Mouse (Mus musculus) layer of hippocampus, postnatal 14 days (tissue): ENCODE results near the gene Abcg8. TPM values are rescaled to one million over a fixed set of nuclear protein-coding genes. Genes with fewer than 3 reads are reported as not detected.

Source experiments
- DNase-seq, 2 experiments: peaks; one replicate each; pipeline ENCODE4 v3.0.0; 2021 to 2022; ENCODE audit warnings: low spot score in 2 of 2, mixed read lengths in 1 of 2
- total RNA-seq, 2 experiments: library from RNA; stranded (reverse); gene quantifications; 2 replicates each; pipeline ENCODE4 v1.2.3; 2021

The Abcg8 gene
- total RNA-seq, 2 experiments from 2014 or later = not detected

DNA sequence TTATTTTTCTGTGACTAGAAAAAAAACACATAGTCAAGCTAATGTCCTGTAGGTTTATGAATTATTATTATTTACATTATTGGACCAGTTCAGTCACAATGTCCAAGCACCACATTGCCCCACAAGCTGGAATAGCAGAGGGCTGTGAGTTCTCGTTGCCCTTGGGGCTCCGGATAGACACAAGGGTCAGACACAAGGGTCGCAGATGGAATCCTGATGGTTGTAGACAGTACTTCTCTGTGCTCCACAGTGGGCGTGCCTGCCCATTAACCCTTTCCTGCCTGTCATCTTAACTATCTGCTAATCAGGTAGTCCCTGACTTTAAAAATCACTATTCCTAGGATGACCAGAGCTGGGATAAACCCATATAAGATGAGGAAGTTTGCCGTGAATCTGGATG is 17.9 kb upstream of the Abcg8 start:
- no peak for DNase-seq

DNA sequence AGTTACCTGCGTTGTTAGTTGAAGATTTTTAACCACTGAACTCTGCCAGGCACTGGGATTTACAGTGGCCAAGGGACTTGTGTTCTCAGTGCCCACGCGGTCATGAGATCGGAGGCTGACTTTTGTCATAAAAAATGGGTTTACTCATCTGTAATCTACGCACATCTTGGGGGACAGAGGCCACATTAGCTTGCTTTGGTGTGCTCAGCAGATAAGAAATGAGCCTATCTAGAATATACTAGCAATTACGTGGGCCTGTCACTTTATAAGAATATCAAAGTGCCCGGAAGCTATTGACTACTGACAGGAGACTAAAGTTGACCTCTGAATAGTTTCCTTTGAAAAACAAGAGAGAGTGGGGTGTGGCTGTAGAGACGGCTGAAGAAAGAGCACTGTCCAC is 17.2 kb upstream of the Abcg8 start:
- no peak for DNase-seq

DNA sequence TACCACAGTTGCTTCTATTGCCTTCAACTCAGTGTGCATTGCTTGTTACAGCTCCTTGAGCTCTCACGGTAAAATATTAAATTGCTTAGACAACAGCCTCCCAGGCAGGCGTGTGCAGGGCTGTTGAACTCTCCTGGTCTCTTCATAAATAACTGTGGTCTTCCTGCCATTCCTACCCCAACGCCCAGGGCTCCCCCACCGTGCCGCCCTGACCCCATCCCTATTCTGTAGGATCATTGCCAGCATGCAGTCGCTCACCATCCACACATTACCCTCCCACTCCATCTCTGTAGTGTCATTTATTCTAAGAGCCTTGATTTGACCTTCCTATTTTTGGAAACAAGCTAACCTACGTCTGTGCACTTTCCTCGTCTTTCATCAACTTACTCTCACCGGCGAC is 11.0 kb upstream of the Abcg8 start:
- DNase-seq = no peak

DNA sequence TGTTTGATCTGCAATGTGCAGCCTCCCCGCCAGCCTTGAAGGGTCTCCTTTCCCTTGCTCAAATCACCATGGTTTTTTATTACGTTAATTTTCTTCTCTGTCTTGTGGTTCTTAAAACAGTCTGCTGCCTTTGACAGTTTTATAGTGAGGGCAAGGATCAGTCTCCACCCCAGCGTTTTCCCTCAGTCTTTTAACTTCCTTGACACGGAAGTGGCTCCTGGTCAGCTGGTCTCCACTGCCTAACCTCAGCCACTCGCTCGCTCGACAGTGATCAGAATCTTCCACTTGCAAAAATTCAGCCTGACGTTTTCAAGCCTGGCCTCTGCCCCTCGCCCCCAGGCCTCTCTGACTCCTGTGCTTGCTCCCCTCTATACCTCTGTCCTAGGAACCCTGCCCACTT is 10.4 kb upstream of the Abcg8 start:
- no peak for DNase-seq

DNA sequence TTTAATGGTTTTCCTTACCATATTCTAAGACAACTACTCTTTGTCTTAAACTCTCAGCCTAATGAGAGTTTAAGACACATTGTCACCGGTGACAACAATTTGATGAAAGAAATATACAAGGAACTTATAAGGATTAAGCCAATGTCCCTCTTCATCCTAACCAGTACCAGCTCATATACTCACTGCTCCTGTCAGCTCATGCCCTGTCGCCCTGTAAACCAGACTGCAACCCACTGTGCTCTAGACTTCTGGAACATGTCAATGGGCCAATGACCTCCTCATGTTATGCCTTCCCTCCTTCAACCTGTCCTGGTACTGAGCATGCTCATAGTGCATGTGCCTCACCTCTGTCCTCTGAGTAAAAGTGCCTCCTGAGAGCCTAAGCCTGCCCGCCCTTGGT is 8.3 kb upstream of the Abcg8 start:
- DNase-seq = no peak

DNA sequence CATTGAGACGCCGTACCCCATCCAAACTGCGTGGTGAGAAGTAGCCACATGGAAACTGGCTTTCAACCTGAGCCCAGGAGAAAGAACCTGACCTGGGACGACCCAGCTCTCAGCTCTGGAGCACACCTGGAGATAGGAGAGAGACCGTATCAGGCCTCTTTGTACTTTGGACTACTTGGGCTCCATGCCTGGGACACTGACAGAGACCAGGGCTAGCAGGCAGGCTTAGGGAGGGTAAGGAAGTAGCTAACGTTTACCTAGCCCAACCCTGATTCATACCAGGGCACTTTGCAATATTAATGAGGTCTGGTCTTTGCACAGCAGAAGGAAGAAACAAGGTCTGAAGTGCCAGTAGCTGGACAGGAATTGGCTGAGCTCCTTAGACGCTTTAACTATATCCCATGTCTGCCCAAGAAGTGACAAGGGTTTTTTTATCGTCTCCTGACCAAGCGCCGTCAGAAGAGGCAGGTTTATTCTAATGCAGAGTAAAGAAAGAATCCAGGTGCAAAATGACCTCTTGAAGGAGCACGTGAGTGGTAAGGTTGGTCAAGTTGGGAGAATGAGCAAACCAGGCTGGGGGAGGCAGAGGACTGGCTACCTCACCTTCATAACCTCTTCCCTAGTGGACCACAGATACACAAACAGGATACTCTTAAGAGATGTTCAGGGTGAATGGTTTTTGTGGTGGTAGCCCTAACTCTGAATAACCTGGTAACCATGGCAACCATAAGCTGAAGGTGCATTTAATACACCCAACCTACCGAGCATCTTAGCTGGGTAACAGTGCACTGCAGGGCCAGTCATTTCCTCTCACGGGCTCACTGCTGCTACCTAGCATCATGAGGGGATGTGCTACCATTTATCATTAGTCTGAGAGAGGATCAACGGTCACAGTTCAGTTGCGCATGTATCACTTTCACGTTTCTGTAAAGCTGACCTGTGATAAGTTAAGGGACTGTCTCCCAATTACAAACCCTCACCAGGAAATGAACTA is 3.4 kb upstream of the Abcg8 start:
- no peak for DNase-seq

DNA sequence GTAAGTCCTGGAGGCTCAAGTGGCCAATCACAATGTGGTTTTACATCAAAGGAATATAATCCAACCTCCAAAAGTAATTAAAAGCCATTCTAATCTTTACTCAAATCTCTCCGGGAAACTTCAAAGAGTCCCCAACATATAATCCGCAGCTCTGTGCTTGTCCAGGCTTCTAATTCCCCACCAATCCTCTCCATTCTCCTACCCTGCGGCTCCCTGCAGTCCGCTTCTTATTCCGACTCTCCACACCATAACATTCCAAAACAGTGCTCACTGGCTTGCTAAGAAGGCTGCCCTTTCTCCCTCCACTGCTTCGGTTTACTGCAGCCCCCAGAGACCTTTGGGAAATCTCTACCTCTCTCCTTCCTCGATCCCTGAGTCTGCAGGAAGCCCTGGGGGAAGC is 2.1 kb upstream of the Abcg8 start:
- no peak for DNase-seq

DNA sequence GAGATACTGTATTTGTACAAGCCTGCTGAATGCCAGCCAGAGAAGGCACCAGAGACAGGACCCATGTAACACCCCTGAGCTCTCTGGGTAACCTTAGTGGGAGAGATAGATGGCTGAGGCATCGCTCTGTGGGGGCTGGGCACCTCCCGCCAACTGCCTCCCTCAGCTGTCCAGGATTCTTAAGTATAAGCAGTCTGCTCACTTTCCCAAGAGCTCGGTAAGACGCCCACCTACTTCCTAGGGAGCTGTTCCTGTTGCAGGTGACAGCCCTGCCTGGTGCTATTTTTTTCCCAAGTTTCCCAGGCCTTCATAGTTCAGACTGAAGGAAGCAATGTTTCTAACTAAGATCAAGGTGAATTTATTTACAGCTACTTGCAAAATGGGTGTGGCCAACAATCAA is 898 bp upstream of the Abcg8 start:
- DNase-seq = no peak

DNA sequence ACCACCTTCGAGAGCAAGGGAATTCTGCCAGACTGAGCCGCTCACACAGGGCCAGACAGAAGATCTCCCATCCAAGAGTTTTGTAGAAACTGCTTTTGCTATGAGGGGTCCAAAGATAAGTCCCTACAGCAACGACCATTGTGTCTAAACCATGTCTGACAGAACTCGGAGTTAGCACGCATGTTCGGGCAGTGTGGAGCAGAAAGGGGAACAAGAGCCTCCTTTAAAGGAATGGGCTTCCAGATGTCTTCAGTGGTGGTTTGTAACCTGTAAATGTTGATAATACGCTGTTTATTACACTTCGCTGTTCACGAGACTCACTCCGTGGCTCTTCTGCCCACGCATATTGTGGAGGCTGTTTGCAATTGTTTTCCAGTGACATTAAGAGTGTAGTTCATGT is 1.5 kb downstream of the Abcg8 start:
- DNase-seq = no peak

DNA sequence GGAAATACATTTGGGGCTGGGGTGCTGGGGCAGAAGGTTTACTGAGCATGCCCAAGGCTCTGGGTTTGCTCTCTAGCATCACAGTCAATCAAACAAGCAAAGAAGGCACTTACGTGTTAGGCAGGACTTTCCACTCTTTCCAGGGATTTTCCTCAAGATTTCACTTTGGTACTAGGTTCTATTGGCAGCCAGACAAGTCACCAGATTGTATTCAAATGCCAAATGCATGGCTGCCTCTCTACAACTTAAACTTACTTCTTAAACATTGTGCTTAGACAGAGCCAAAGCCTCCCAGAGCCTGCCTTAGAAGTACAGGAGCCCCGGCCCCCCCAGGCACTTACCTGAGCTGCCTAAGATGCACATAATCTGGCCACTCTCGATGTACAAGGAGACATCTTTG is 5.6 kb downstream of the Abcg8 start:
- DNase-seq = peak in 1 of 2 experiments; percentile 21

DNA sequence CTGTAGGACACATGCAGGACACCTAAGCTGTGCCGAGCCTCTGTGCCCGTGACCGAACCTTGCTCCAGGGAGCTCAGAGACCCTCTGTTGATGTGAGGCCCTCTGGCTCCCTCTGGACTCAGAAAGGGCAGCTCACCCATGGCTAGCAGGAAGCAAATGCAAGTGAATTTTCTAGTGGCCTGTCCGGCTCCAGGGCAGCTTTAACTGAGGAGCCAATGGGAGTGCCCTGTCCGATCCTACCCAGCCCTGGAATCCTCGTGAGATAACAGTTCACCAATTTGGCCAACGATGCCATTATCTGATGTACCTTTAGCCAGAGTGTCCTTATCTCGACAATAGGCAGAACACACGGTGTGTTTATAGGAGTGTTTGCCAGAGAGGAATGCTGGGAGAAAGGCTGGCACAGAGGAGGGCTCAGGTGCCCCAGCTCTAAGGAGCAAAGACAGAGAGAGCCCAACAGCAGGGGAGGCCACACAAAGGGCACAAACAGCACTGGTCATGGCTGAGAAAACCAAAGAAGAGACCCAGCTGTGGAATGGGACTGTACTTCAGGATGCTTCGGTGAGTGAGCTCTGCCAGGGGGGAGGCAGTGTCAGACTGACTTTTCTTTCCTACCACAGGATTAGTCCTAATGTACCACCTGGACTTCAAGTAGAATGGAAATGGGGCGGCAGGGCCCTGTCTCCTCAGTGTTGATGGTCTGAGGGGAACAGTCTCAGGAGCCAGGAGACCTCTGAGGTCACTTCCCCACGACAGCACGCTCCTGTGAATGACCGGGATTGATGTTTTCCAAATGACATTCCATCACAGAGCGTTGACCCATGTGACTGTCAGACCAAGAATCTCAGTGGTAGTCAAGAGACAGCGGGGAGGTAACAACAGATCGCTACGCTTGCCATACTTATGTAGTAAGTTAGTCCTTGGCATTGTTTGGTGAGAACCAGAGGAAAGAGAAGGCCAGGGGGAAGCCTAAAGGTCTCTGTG is 6.9 kb downstream of the Abcg8 start, which contains the start of gene Abcg5:
Gene Abcg5 (minus strand): TSS at position 278 of the 984 bp plus-strand sequence.
- DNase-seq = no peak

DNA sequence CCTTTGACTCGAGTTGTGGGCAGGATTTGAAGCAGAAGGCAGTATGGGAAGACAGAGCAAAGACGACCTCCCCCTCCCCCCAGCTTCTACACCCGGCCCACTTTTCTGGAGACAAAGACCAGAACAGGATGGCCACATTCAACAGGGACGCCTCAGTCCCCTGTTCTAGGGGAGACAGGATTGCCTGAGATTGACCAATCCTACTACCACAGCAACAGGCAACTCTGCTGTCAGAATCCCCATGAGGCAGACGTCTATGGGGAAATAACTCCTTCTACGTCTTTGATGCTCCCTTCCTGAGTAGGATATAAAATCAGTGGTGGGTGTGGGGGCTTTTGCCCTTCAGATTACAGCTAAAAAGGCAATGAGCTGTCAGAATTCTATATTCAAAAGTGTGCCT is 8.2 kb downstream of the Abcg8 start:
- no peak for DNase-seq

DNA sequence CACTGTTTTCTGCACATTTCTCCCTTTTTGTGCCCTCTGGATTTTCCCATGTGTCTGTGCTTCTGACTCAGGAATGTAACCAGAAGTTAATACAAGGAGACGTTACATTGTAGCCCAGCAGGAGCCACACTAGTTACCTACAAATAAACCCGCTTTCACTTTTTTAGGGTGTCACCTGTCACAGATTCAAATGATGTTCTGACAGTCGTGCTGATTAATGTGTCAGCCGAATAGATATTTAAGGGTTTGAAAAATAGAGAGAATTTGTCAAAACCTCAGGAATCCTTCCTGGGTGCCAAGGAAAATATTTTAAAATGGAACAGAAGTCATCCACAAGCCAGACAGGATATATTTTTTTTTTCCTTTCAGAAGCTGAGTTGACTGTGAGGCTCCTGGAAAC is 9.2 kb downstream of the Abcg8 start:
- DNase-seq = no peak

DNA sequence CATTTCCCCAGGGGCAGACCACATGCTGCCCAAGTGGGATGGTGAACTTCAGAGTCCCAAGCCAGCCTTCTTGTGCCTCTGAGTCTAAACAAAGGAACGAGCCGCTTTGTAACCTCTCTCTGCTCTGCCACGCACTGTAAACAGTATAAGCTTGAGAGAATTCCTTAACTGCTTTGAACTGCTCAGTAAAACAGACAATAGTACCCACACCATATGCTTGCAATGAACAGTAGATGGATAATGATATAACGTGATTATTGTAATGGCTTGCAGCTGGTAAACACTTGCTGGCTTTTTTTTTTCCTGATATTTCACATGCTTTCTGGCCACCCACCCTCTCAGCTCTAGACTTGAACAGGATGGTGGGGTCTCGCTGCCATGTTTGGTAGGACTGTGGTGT is 11.9 kb downstream of the Abcg8 start:
- no peak for DNase-seq

DNA sequence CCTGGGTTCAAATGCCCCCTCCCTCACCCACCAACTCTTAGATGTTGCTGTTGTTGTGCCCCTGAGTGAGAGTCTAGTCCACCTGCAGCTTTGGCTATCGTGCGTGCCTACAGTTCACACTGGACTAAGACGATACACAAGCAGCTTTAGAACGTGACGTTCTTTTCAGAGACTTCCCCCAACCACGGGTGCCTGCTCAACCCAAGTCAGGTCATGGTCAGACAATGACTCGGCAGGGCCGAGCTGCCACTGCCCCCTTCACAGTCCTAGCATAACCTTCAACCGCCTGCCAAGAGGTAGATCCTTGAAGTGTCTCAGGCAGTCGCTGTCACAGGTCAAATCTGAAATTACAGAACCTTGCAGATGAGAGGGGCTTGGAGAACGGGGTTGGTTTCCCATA is 12.7 kb downstream of the Abcg8 start:
- no peak for DNase-seq

DNA sequence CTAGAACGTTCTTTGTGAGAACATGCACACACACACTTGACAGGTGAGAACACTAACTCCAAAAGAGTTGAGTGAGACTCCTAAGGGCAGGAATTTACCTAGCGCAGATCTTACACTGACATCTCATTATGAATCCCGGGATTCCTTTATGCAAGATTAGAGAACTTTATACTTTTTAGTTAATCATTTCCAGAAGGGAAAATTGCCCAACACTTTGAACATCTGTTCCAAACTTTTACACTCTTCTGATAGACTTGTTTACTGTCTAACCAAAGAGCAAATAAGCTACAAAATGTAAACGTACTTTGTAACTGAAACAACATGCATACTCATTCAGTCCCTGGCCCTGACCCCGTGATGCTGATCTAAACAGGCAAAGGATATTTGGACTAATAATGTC is 13.2 kb downstream of the Abcg8 start:
- DNase-seq = no peak

DNA sequence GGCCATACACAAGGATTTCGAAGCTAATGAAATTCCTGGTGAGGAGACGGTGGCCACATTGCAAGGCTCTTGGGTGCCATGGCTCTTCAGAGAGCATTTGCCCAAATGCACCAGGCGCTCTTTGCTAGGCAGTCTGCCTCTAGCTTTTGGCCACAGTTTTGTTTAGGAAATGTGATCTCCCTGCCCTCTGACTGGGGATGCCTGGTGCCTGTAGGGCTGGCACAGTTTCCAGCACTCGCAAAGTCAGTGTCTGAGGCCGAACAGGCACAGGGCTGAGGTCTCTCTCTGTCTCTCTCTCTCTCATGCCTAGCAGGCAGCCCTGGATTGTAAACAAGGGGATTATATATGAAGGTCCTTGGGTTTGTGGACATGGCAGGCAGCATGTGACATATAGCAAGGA is 14.0 kb downstream of the Abcg8 start:
- DNase-seq = no peak

DNA sequence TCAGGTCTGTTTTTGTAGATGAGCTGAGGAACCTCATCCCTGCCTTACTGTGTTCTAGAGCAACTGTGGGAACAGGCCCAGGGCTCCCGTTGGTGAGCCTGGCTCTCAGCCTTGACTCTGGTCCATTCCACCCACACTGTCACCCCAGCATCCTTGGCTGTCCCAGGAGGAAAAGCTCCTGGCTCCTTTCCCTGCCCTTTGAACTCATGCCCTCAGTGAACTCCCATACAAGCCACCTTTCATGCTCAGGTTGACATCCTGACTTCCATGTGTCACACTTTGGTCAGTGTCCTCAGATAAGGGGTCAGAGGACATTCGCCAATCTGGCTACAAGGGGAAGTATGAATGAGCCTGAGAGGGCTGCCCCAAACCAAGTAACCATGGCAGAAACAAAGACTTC is 17.6 kb downstream of the Abcg8 start:
- no peak for DNase-seq

DNA sequence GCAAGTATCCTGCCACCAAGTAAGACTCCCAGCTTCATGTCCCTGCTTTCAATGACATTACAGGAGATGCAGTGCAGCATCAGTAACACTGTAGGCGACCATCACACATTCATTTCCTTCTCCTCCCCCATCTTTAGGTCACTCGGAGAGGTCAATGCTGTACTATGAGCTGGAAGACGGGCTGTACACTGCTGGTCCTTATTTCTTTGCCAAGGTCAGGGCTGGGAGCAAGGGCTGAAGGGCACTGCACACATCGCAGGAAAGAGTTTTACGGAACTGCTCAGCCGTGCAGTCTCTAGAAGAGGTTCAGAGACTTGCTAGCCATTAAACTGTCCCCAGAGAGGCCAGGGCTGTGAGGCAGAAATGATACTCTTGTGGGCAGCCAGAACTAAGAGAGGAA is 20.4 kb downstream of the Abcg8 start:
- DNase-seq = no peak

DNA sequence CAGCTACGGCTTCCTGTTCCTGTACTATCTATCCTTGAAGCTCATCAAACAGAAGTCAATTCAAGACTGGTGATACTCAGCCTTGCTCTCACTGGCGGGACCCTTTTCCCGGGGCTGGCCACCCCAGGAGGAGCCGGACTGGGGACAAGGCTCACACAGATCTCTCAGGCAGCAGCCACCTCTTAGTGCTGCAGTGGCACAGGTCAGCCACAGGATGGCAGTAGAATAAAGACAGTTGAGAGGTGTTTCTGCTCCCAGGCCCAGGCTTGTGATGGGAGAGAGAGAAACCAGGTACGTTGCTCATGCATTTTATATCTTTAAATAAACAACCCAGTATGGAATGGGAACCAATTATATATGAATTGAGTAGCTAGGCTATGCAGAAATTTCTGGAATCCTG is 22.6 kb downstream of the Abcg8 start:
- DNase-seq = peak; percentile 67 to 78

DNA sequence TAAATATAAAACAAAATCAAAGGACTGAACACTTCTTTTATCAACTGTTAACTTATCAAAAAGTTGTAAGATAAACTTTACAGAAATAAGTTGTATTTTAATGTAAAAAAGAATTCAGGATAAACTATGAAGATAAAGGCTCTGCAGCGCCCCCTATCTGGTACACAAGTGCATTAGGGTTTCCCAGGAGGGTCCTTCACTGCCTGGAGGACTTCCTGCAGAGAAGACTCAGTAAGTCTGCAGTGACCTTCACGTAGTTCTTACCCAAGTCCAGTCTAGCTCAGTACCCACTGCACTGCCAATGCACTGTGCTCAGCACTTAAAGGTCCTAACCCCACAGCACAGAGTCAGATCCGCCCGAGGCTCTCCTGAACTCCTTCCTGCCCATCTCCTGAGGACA is 31.3 kb downstream of the Abcg8 start:
- no peak for DNase-seq

DNA sequence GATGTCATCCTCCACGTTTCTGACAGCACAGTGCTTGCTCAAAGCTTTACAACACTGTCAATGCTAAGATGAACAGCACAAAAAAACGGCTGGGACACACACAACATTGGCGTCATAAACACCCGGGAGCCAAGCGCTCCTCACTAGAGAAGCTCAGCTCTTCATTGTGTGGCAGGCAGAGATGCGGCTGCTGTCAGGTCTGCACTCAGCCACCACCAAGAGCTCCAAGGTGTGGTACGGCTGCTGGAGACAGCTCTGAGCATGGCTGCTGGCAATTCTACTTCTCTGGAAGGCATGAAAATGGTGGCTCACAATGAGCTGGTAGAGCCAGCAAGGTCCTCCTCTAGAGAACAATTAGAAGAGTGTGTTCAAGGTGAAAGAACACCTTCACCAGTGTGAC is 32.7 kb downstream of the Abcg8 start:
- DNase-seq = no peak
